33 mouse cellular contexts compared by ENCODE assay signal in the genomic region with DNA sequence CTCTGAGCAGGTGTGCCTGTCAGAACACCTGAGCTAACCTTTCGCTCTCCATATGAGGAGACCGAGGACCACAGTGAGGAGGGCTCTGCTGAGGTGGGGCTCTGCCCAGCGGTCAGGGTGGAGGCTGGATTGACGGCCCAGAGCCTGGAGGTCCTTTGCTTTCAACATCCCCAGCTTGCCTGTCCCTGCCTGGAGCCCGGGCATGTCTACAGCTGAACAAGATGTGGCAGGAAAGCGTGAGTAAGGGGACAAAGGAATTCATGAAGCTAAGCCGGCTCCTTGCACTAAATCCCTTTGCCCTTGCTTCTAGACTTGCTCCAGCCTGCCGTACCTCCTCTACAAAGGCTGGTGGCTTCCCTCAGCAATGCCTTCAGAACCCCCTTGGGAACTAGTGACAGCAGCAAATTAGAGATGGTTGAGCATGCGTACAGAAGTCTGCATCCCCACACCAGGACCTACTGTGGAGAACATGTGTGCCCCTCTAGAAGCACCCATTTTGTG. TPM values are rescaled to one million over a fixed set of nuclear protein-coding genes. Genes with fewer than 3 reads are reported as not detected.
DNase-seq lines count a peak whose midpoint lies in the region; ATAC-seq and TF ChIP-seq lines count a peak whose summit lies in the region.
"Had no signal": no experiment of that assay in that cellular context is flagged by ENCODE, and none has a peak within 500 bp of the region (broad histone marks: within the 10 kb centered on the region; RNA-seq: fewer than 3 reads in every experiment).

No protein-coding gene starts in this region.

- no peak overlapping the region for H3K4me2 ChIP-seq in embryonic facial prominence, embryonic 11.5 days (ENCODE audit: low read depth, low read length)
- H3K4me2 ChIP-seq in embryonic facial prominence, embryonic 15.5 days (replicated peaks): no peak overlapping the region
- no peak overlapping the region for H3K4me2 ChIP-seq in stomach, postnatal 0 days (replicated peaks; ENCODE audit: low read depth)
- H3K4me2 ChIP-seq in kidney, embryonic 15.5 days: no peak overlapping the region
- H3K4me2 ChIP-seq: forebrain, embryonic 12.5 days; heart, embryonic 12.5 days; hindbrain, embryonic 14.5 days; liver, embryonic 15.5 days; lung, embryonic 14.5 days; neural tube, embryonic 12.5 days had no signal

- no peaks in the 10 kb centered on the region for H3K27me3 ChIP-seq in embryonic facial prominence, embryonic 11.5 days (ENCODE audit: control insufficient read depth, insufficient read depth, low read length)
- no peaks in the 10 kb centered on the region for H3K27me3 ChIP-seq in embryonic facial prominence, embryonic 15.5 days
- H3K27me3 ChIP-seq in stomach, postnatal 0 days (ENCODE audit: control insufficient read depth, insufficient read depth, low read length): no peaks in the 10 kb centered on the region
- no peaks in the 10 kb centered on the region for H3K27me3 ChIP-seq in kidney, embryonic 15.5 days
- H3K27me3 ChIP-seq: forebrain, embryonic 12.5 days; heart, embryonic 12.5 days; liver, embryonic 15.5 days; neural tube, embryonic 12.5 days had no signal

- WGBS in embryonic facial prominence, embryonic 11.5 days: 83% methylated on average over 9 of the region's 9 CpGs
- WGBS in embryonic facial prominence, embryonic 15.5 days: 68% methylated on average over 9 of the region's 9 CpGs
- WGBS in stomach, postnatal 0 days: 64% methylated on average over 9 of the region's 9 CpGs
- 92% methylated on average over 9 of the region's 9 CpGs for WGBS in kidney, embryonic 15.5 days

- no peak for TF ChIP-seq CTCF in stomach, postnatal 0 days (IDR thresholded peaks at IDR 0.05; ENCODE audit: low read depth)

- no peaks in the 10 kb centered on the region for H3K9me3 ChIP-seq in embryonic facial prominence, embryonic 11.5 days (replicated peaks; ENCODE audit: control insufficient read depth, low read length)
- H3K9me3 ChIP-seq in embryonic facial prominence, embryonic 15.5 days (replicated peaks): no peaks in the 10 kb centered on the region
- no peaks in the 10 kb centered on the region for H3K9me3 ChIP-seq in stomach, postnatal 0 days (ENCODE audit: control insufficient read depth, low read length)
- no peaks in the 10 kb centered on the region for H3K9me3 ChIP-seq in kidney, embryonic 15.5 days (replicated peaks)
- H3K9me3 ChIP-seq: forebrain, embryonic 12.5 days; heart, embryonic 12.5 days; liver, embryonic 15.5 days; midbrain, embryonic 10.5 days; neural tube, embryonic 12.5 days had no signal

- peak; percentile 48 to 72 for DNase-seq in urinary bladder, adult 18-20 months (ENCODE audit: low spot score in 2 of 2)
- no peak for DNase-seq in urinary bladder, postnatal 10 days (ENCODE audit: low spot score)
- no peak for DNase-seq in embryonic facial prominence, embryonic 11.5 days (ENCODE audit: low spot score)
- no peak for DNase-seq in stomach, postnatal 0 days (ENCODE audit: low spot score)
- no peak for DNase-seq in frontal cortex, postnatal 14 days (ENCODE audit: low spot score in 2 of 2)
- DNase-seq: adrenal gland, postnatal 25 days; cerebellum, adult 11-12 months; cerebellum, postnatal 10 days; gastrocnemius, postnatal 36 days; heart, adult 2 months; kidney, adult 18-20 months; kidney, postnatal 36 days; liver; lung, embryonic 14.5 days; lung, postnatal 14 days; right cerebral cortex, adult 18-20 months; spleen, adult 18-20 months; thymus, postnatal 14 days had no signal

- no peak for TF ChIP-seq EP300 in stomach, postnatal 0 days (optimal IDR thresholded peaks at IDR 0.05)

- no peak overlapping the region for H3K4me3 ChIP-seq in embryonic facial prominence, embryonic 11.5 days (ENCODE audit: low read depth, low read length)
- no peak overlapping the region for H3K4me3 ChIP-seq in embryonic facial prominence, embryonic 15.5 days (replicated peaks)
- H3K4me3 ChIP-seq in stomach, postnatal 0 days (ENCODE audit: low read depth, low read length): no peak overlapping the region
- H3K4me3 ChIP-seq in kidney, embryonic 15.5 days (replicated peaks): no peak overlapping the region
- H3K4me3 ChIP-seq: erythroblast, embryonic 14.5 days; forebrain, embryonic 12.5 days; heart, adult 2 months; heart, embryonic 12.5 days; layer of hippocampus, adult 2 months; liver, embryonic 15.5 days; midbrain, embryonic 10.5 days; myocyte; neural tube, embryonic 12.5 days had no signal

- no peaks in the 10 kb centered on the region for H3K4me1 ChIP-seq in embryonic facial prominence, embryonic 11.5 days (ENCODE audit: control insufficient read depth, insufficient read depth, low read length)
- H3K4me1 ChIP-seq in embryonic facial prominence, embryonic 15.5 days: peaks cover 36% of the 10 kb centered on the region
- H3K4me1 ChIP-seq in stomach, postnatal 0 days (replicated peaks; ENCODE audit: control insufficient read depth, insufficient read depth): no peaks in the 10 kb centered on the region
- H3K4me1 ChIP-seq in kidney, embryonic 15.5 days: peaks cover 38% of the 10 kb centered on the region
- H3K4me1 ChIP-seq: liver, embryonic 15.5 days had no signal

- 0 out of 2 replicates have a peak, but pooled peaks have one; percentile 45 for ATAC-seq in embryonic facial prominence, embryonic 11.5 days (replicated peaks; ENCODE audit: insufficient number of reproducible peaks, low FRiP score, low TSS enrichment, low read depth)
- no peak for ATAC-seq in embryonic facial prominence, embryonic 15.5 days (ENCODE audit: insufficient number of reproducible peaks, low FRiP score, low TSS enrichment, low read depth)
- ATAC-seq in stomach, postnatal 0 days (ENCODE audit: low FRiP score, low TSS enrichment): peak; percentile 15; the same call in 1 of the 2 replicates
- ATAC-seq in kidney, embryonic 15.5 days (replicated peaks; ENCODE audit: low FRiP score): no peak
- ATAC-seq: CD4-positive, CD25-positive, alpha-beta regulatory T cell, adult 4 months; inflammation-experienced regulatory T-cells, adult 6 months had no signal

- no peak overlapping the region for H3K9ac ChIP-seq in embryonic facial prominence, embryonic 11.5 days (replicated peaks; ENCODE audit: low read length)
- H3K9ac ChIP-seq in embryonic facial prominence, embryonic 15.5 days: no peak overlapping the region
- no peak overlapping the region for H3K9ac ChIP-seq in stomach, postnatal 0 days (ENCODE audit: low read length)
- H3K9ac ChIP-seq in kidney, embryonic 15.5 days: no peak overlapping the region
- H3K9ac ChIP-seq: forebrain, embryonic 12.5 days; heart, embryonic 12.5 days; hindbrain, embryonic 14.5 days; liver, embryonic 15.5 days; lung, embryonic 14.5 days; neural tube, embryonic 12.5 days had no signal

- H3K36me3 ChIP-seq in embryonic facial prominence, embryonic 11.5 days (replicated peaks; ENCODE audit: control insufficient read depth, insufficient read depth, low read depth, low read length): no peaks in the 10 kb centered on the region
- no peaks in the 10 kb centered on the region for H3K36me3 ChIP-seq in embryonic facial prominence, embryonic 15.5 days
- H3K36me3 ChIP-seq in stomach, postnatal 0 days (ENCODE audit: control insufficient read depth, insufficient read depth, low read length): no peaks in the 10 kb centered on the region
- H3K36me3 ChIP-seq in kidney, embryonic 15.5 days: no peaks in the 10 kb centered on the region
- H3K36me3 ChIP-seq: forebrain, embryonic 12.5 days; heart, embryonic 12.5 days; liver, embryonic 15.5 days; midbrain, embryonic 10.5 days; neural tube, embryonic 12.5 days had no signal

- H3K27ac ChIP-seq in embryonic facial prominence, embryonic 11.5 days (replicated peaks; ENCODE audit: low read depth, low read length): no peak overlapping the region
- H3K27ac ChIP-seq in embryonic facial prominence, embryonic 15.5 days (replicated peaks): peak overlapping the region; percentile 17; the same call in 1 of the 2 replicates
- peak overlapping the region; percentile 69; the same call in 1 of the 2 replicates for H3K27ac ChIP-seq in stomach, postnatal 0 days (replicated peaks)
- no peak overlapping the region for H3K27ac ChIP-seq in kidney, embryonic 15.5 days
- H3K27ac ChIP-seq: forebrain, embryonic 12.5 days; heart, adult 2 months; hindbrain, embryonic 14.5 days; layer of hippocampus, adult 2 months; liver, embryonic 15.5 days; midbrain, embryonic 10.5 days; neural tube, embryonic 12.5 days had no signal

RNA-seq across cellular contexts. Expression of a gene that starts 22.2 kb away (rescaled TPM):
- 1,634 and 1,716 TPM in 2 replicates for polyA plus RNA-seq in embryonic facial prominence, embryonic 11.5 days (2014; fragmentation: Nextera tagmentation; extraction: Ambion mirVana)
- 1,883 and 1,967 TPM in 2 replicates for polyA plus RNA-seq in embryonic facial prominence, embryonic 15.5 days (2015; fragmentation: Nextera tagmentation; extraction: Ambion mirVana)
- polyA plus RNA-seq in stomach, postnatal 0 days (2015; fragmentation: Nextera tagmentation; extraction: Ambion mirVana): 2,096 and 2,231 TPM in 2 replicates
- polyA plus RNA-seq in kidney, embryonic 15.5 days (2015; fragmentation: Nextera tagmentation; extraction: Ambion mirVana): 1,899 and 2,168 TPM in 2 replicates

RNA-seq across cellular contexts. Expression of a gene that starts 32.9 kb away (rescaled TPM):
- polyA plus RNA-seq in embryonic facial prominence, embryonic 11.5 days (2014; fragmentation: Nextera tagmentation; extraction: Ambion mirVana): not detected in 2 replicates
- not detected in 2 replicates for polyA plus RNA-seq in embryonic facial prominence, embryonic 15.5 days (2015; fragmentation: Nextera tagmentation; extraction: Ambion mirVana)
- not detected in 2 replicates for polyA plus RNA-seq in stomach, postnatal 0 days (2015; fragmentation: Nextera tagmentation; extraction: Ambion mirVana)
- polyA plus RNA-seq in kidney, embryonic 15.5 days (2015; fragmentation: Nextera tagmentation; extraction: Ambion mirVana): not detected in 2 replicates
- polyA plus RNA-seq: CD4-positive, CD25-positive, alpha-beta regulatory T cell, adult 4 months; erythroblast, embryonic 14.5 days; forebrain, embryonic 12.5 days; heart, adult 2 months; heart, embryonic 12.5 days; heart, postnatal 0 days; hindbrain, embryonic 14.5 days; liver, embryonic 15.5 days; lung, embryonic 14.5 days; midbrain, embryonic 10.5 days; midbrain, postnatal 0 days; myocyte; neural tube, embryonic 12.5 days had no signal

Comparison
In these comparisons a context has a peak if more than half of its experiments do, and no peak if none do; other contexts are left out.
1. DNase-seq: peak in urinary bladder, adult 18-20 months (2 of 2); none in urinary bladder, postnatal 10 days (single experiment), embryonic facial prominence, embryonic 11.5 days (single experiment), stomach, postnatal 0 days (single experiment) and frontal cortex, postnatal 14 days (0 of 2).
2. ATAC-seq: peak in embryonic facial prominence, embryonic 11.5 days (single experiment) and stomach, postnatal 0 days (single experiment); none in embryonic facial prominence, embryonic 15.5 days (single experiment) and kidney, embryonic 15.5 days (single experiment).
3. H3K27ac ChIP-seq: peak in embryonic facial prominence, embryonic 15.5 days (single experiment) and stomach, postnatal 0 days (single experiment); none in embryonic facial prominence, embryonic 11.5 days (single experiment) and kidney, embryonic 15.5 days (single experiment).